Mouse (Mus musculus) C2C12 (cell line): ENCODE results near the gene Tyrobp.

ENCODE experiments used
- CTCF ChIP-seq: IDR thresholded peaks from one replicate; pipeline ENCODE4 v1.5.1; 2011; ENCODE audit not compliant: control insufficient read depth, insufficient read depth, insufficient read length
- USF1 ChIP-seq: IDR thresholded peaks from one replicate; pipeline ENCODE4 v1.6.1; 2011; ENCODE audit warnings: low read depth, mild to moderate bottlenecking, control low read depth, moderate library complexity

GRCm38 (mm10) chr7:30384106-30384505 lies 29.5 kb upstream of the Tyrobp start:
- TF ChIP-seq CTCF (no peak), USF1 (no peak)
